Mouse (Mus musculus): ENCODE measurements around the gene Heg1. TPM values are rescaled to one million over a fixed set of nuclear protein-coding genes. Genes with fewer than 3 reads are reported as not detected.
A peak's percentile ranks its signal among the peaks of the same experiment; 100 is the strongest.

Gene Heg1
- total RNA-seq, 2 experiments from 2014 or later, result 27.5 to 28.1 TPM

- intact Hi-C loops (cut with DNase I), result no loop called here
- DNase-seq (ENCODE audit: extremely low spot score in 1 of 2, low spot score in 2 of 2), result no peak
These were observed 100.4 kb downstream of the Heg1 start for GRCm38 (mm10) chr16:33784547-33784946.

DNA sequence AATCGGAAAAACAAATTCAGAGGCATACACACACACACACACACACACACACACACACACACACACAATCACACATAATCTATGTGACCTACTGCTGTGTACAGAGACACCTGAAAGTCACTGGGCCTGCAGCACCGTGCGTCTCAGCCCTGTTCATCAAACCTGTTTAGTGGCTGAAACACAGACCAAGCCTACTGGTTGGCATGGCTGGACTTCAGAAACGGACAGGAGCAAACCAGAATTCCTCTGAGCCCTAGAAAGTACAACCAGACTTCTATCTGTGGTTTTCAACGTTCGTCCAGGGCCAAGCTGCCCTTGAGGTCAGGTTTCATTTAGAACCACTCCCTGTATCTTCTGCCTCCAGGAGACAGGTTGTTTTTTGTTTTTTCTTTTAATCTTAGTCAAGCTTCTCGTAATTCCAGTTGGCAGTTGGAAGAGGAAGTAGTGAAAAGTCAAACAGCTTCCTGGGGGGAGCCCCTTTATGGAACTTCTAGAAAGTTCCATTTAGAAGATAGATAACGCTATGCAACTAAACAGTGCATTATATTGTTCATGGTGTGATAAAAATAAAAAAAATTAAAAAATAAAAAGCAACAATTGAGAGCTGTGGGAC lies 101.0 kb downstream of the Heg1 start:
- DNase-seq (ENCODE audit: extremely low spot score in 1 of 2, low spot score in 2 of 2), result no peak
- intact Hi-C loops (cut with DNase I), result no loop called here

DNA sequence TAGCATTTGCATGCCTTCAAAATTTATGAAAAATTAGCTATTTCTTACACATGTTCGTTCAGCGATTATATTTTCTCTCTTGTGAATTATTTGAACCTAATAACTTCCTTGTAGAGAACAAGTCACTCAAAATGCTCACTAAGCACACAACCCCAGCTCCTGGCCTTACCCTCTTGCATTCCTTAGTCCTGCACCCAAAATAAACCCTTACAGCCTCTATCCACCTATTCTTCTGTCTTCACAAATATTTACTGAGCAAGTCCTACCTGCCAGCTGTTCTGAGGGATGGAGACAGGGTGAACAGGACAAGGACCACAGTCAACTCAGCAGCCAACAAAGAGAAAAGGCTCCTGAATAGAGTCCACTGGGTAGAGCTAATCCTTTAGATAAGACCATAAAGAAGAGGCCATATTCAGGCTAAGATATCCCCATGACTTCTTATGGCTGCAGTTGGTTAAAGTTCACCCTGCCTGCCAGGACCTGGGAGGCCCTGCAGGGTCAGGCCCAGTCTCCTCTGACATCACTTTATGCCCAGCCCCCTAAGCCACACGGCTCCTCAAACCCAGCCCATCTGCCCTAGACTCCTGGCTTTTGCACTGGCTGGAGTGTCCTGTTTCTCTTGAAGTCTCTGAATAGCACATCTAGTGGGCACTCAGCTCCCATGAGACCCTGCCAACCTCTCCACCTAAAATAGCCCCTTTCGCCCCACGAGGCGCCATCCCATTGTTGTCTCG lies 102.7 kb downstream of the Heg1 start:
- DNase-seq (ENCODE audit: extremely low spot score in 1 of 2, low spot score in 2 of 2), result no peak
- intact Hi-C loops (cut with DNase I), result no loop called here

DNA sequence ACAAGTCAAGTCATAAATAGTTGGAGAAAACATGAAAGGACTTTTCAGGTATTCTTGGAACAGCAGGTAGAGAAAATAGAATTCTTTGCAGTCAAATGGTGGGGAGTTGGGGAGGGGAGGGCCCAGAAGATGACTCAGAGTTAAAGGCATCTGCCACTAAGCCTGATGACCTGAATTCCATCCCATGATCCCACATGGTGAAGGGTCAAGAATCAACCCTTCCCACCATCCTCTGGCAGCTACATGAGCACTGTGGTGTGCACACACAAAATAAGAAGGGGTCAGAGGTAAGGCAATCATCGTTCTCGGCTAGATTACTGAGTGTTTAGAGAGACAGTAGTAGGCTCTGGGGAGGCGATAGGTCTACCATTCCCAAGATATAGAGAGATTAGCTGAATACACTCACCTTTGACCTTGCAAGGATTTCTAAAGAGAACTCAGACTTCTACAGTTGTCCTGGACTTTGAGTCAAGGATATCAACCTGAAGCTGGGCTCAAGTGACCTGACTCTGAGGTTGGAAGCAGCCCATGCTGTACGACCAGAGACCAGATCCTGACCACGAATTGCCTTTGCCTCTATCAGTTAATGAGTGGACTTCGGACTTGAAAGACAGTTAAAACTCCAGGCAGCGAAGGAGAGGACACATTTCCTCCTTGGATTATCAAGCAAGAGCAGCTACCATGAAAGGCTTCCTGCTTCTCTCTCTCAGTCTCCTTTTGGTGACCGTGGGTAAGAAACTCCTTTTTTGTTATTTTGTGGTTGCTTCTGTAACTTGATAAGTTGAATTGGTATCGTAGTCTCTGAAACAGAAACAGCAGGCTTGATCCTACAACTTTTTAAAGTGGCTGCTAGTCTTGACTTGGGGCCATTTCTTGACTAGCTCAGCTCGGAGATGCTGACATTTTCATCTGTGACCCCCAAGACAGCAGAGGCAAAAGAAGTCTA lies 109.9 kb downstream of the Heg1 start, which contains the start of gene Muc13:
TSS of gene Muc13 (plus strand) at position 192 of the 946 bp plus-strand sequence.
- no peak for DNase-seq (ENCODE audit: extremely low spot score in 1 of 2, low spot score in 2 of 2)
- intact Hi-C loops (cut with DNase I), result no loop called here

GRCm38 (mm10) chr16:33795106-33795505 lies 110.9 kb downstream of the Heg1 start:
- intact Hi-C loops (cut with DNase I), result no loop called here
- no peak for DNase-seq (ENCODE audit: extremely low spot score in 1 of 2, low spot score in 2 of 2)

- intact Hi-C loops (cut with DNase I), result no loop called here
- no peak for DNase-seq (ENCODE audit: extremely low spot score in 1 of 2, low spot score in 2 of 2)
These were observed 111.7 kb downstream of the Heg1 start for GRCm38 (mm10) chr16:33795887-33796286.

GRCm38 (mm10) chr16:33796756-33797155 lies 112.6 kb downstream of the Heg1 start:
- DNase-seq (ENCODE audit: extremely low spot score in 1 of 2, low spot score in 2 of 2), result no peak
- intact Hi-C loops (cut with DNase I), result no loop called here

DNA sequence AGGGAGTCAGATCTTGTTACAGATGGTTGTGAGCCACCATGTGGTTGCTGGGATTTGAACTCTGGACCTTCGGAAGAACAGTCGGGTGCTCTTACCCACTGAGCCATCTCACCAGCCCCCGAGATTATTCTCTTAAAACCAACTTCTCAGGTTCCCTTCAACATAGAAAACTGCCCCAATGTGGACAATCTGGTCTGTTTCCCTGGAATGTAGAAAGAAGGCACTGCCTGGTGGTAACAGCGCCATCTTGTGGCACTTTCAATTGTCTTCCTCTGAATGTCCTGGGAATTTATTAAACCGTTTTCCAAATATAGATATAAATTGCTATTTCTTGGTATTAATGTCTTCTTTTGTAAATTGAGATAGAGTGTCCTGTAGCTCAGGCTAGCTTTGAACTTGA lies 113.7 kb downstream of the Heg1 start:
- DNase-seq (ENCODE audit: extremely low spot score in 1 of 2, low spot score in 2 of 2), result peak; percentile 21 to 64
- intact Hi-C loops (cut with DNase I), result no loop called here

DNA sequence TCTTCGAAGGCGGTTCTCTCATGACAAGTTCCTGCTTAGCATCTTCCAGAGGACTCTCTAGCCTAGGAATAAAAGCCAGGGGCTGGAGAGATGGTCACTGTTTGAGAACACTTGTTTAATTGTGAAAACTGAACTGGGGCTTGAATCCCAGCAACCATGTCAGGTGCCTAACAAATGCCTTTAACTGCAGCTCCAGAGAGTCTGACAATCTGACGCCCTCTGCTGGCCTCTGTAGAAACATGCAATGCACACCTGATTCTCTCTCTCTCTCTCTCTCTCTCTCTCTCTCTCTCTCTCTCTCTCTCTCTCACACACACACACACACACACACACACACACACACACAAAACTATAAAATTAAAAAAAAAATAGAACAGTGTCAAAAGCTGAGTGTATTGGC lies 125.8 kb downstream of the Heg1 start:
- intact Hi-C loops (cut with DNase I), result no loop called here
- DNase-seq (ENCODE audit: extremely low spot score in 1 of 2, low spot score in 2 of 2), result no peak

- DNase-seq (ENCODE audit: extremely low spot score in 1 of 2, low spot score in 2 of 2), result no peak
- intact Hi-C loops (cut with DNase I), result no loop called here
These were observed 134.4 kb downstream of the Heg1 start for GRCm38 (mm10) chr16:33818413-33819165.

- intact Hi-C loops (cut with DNase I), result loop anchor here (1.0 to 5.0 kb wide), 2 partner anchors 131 to 292 kb away; no protein-coding TSS in a partner anchor
- DNase-seq (ENCODE audit: extremely low spot score in 1 of 2, low spot score in 2 of 2), result peak; percentile 82 to 85
These were observed 136.4 kb downstream of the Heg1 start for GRCm38 (mm10) chr16:33820269-33821178.

Other genes with a start within 250 kb of the Heg1 start
- 1 to 10 TPM; 1.1 to 1.4 TPM for gene Slc12a8, start 167.0 kb upstream of the Heg1 start, total RNA-seq (2021)
- not detected for gene Muc13, start 109.7 kb downstream of the Heg1 start, total RNA-seq (2021)
- 10 to 100 TPM; 25.9 to 27.8 TPM for gene Itgb5, start 145.3 kb downstream of the Heg1 start, total RNA-seq (2021)